Mouse (Mus musculus) kidney, postnatal 14 days (tissue): ENCODE results near the gene Psmd8.

Source experiments
- DNase-seq: peaks from one replicate; pipeline ENCODE4 v3.0.0; 2022; ENCODE audit warnings: mixed read lengths

Psmd8 gene

DNA sequence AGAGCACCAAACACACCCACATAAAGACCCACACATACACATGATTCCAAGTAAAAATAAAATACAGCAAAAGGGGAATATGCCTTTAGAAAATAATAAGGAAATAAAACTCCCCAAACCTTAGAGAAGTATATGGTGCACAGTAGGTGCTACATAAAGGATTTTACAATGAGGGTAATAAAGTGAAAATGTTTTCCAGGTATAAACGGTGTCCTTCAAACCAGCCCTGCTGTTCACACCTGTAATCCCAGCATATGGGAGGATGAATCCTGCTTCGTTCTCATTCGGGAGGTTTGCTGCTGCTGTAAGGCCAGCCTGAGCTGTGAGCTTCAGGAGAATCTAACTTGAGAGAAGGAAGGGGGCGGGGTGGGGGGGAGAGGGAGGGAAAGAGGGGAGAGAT lies 46.3 kb downstream of the Psmd8 start:
- no peak for DNase-seq

DNA sequence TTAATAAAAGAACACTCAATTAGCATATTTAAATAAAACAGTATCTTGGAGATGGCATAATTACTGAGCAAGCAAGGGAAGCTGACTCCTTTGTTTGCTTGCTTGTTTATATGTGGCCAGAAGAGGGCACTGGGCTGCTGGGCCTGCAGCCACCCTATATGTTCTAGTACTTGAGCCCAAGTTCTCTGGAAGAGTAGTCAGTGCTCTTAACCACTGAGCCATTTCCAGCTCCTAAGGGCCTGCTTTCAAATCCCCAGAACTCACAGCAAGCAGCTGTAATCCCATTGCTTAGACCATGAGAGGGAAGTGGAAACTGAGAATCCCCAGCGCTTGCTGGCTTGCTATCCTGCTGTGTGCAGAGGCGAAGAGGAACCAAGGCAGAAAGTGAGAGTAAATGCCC lies 51.8 kb downstream of the Psmd8 start:
- peak; percentile 22 for DNase-seq

DNA sequence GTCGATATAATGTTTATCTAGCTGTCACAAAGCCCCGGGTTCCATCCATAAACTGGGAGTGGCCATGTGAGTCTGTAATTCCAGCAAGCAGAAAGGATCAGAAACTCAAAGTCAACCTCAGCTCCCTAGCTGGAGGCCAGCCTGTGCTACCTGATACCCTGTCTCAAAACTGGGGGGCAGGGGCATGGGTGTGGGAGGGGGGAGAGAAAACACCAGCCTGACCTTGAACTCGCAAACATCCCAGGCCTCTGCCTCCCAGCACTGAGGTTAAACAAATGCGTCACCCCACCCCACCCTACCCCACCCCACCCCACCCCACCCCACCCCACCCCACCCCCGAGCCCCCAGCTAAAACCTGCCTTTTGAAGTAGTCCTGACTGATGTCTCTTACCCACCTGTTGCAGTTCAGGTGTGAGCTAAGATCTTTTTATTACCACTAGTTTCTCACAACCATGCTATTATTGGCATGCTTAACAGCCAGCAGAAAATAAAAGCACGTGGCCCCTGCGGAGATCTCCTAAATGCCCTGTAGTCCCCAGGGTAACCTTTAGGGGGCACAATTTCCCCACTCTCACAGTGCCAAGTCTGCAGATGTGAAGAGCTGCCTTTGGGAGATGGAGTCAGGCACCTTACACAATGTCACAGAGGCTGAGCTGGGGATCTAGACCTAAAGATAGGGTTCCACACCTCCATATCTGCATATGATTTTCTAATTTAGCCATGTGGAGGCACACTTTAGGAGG lies 54.2 kb downstream of the Psmd8 start:
- DNase-seq, result peak; percentile 64

DNA sequence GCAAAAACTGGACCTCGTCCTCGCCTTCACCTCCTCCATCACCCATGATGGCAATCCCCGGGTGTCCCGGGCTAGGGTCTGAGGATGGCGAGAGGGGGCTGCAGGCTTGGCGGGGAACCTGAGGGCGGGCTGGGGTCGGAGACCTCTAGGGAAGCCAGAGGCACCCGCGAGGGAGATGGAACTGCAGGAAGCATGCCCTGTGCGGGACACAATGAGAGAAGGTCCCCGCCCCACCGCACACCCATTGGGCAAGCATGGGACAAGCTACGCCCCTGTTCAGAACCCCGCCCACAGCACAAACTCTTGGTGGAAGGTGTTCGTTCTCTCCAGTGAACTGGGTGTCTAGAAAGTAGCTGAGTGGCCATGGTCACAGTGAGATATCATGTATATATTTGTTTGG lies 55.5 kb downstream of the Psmd8 start, which contains the start of gene Ryr1:
TSS of gene Ryr1 (minus strand) at position 210 of the 400 bp plus-strand sequence.
- DNase-seq, result peak; percentile 59
